Mouse (Mus musculus): ENCODE data around the gene Pgs1.
A peak's percentile ranks its signal among the peaks of the same experiment; 100 is the strongest.

DNA sequence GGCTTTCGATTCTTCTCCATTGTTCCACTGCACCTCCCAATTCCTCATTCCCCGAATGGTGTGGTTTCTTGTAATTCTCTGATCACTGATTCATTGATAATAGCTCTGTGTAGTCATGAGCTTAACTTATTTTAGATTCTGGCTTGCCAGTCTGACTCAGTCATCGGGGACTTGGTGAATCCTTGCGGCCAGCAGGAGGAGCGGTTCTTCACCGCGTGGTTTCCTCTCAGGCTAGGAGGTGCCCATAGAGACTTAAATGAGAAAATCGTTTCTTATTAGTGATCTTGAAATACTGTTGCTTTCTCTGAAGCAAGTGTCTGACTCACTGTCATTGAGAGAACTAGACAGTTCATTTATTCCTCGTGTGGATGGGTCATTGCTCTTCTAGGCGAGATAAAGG is 3.8 kb downstream of the Pgs1 start:
- TF ChIP-seq CTCF (conservative IDR thresholded peaks at IDR 0.05; ENCODE audit: low read length) (0 out of 2 replicates have a peak, but pooled peaks have one; percentile 4), NANOG (IDR thresholded peaks at IDR 0.05; ENCODE audit: borderline replicate concordance, low read length) (no peak), POU5F1 (IDR thresholded peaks at IDR 0.05; ENCODE audit: borderline replicate concordance, low read length) (no peak)

All from E14TG2a.4 (cell line).